Mouse (Mus musculus) midbrain, embryonic 16.5 days (tissue): ENCODE data around the gene Cntn3. TPM values are rescaled to one million over a fixed set of nuclear protein-coding genes. Genes with fewer than 3 reads are reported as not detected.

ENCODE experiments used
- ATAC-seq: fragments of 200-750 bp; cut with Nextera tagmentation; 2 replicates; pipeline ENCODE4 v1.8.0; 2017; ENCODE audit warnings: moderate TSS enrichment
- H3K27ac ChIP-seq: fragments of 300-500 bp; sonication (generic); 2 replicates; pipeline ENCODE4 v1.5.1; 2014; ENCODE audit warnings: mild to moderate bottlenecking, low read length, mixed read lengths
- H3K27me3 ChIP-seq: fragments of 300-500 bp; sonication (generic); 2 replicates; pipeline ENCODE4 v1.6.1; 2014; ENCODE audit warnings: low read depth, low read length, mixed read lengths; ENCODE audit not compliant: control insufficient read depth, insufficient read depth
- H3K36me3 ChIP-seq: fragments of 300-500 bp; sonication (generic); 2 replicates; pipeline ENCODE4 v1.6.1; 2014; ENCODE audit warnings: mild to moderate bottlenecking, low read length, moderate library complexity, mixed read lengths; ENCODE audit not compliant: control insufficient read depth, insufficient read depth
- H3K4me1 ChIP-seq: fragments of 300-500 bp; sonication (generic); 2 replicates; pipeline ENCODE4 v1.6.1; 2014; ENCODE audit warnings: mild to moderate bottlenecking, low read length, mixed read lengths; ENCODE audit not compliant: control insufficient read depth, insufficient read depth
- H3K4me2 ChIP-seq: fragments of 300-500 bp; sonication (generic); 2 replicates; pipeline ENCODE4 v1.6.1; 2014; ENCODE audit warnings: mild to moderate bottlenecking, low read length, mixed read lengths
- H3K4me3 ChIP-seq: fragments of 300-500 bp; sonication (generic); 2 replicates; pipeline ENCODE4 v1.5.1; 2014; ENCODE audit warnings: low read depth, mild to moderate bottlenecking, low read length, moderate library complexity, mixed read lengths
- H3K9ac ChIP-seq: fragments of 300-500 bp; sonication (generic); 2 replicates; pipeline ENCODE4 v1.6.1; 2014; ENCODE audit warnings: low read depth, low read length, mixed read lengths
- H3K9me3 ChIP-seq: fragments of 300-500 bp; sonication (generic); replicated peaks from 2 replicates; pipeline ENCODE4 v1.6.1; 2014; ENCODE audit warnings: mild to moderate bottlenecking, low read length, mixed read lengths; ENCODE audit not compliant: control insufficient read depth, poor library complexity, severe bottlenecking
- WGBS: fragments of 180-500 bp; shearing (Covaris S2); extraction: QIAGEN DNeasy Blood & Tissue Kit; methylation state at CpG from one replicate; pipeline ENCODE4 v1.1.7; 2014; 5-methylcytosine and 5-hydroxymethylcytosine counted together
- polyA plus RNA-seq: library from polyadenylated mRNA; unstranded; fragments of >200 nt; fragmentation: Nextera tagmentation; extraction: Ambion mirVana; gene quantifications from 2 replicates; pipeline ENCODE4 v1.2.1, GENCODE M21; 2015

Gene Cntn3
- polyA plus RNA-seq, 1 experiment from 2014 or later: 5.6 TPM

DNA sequence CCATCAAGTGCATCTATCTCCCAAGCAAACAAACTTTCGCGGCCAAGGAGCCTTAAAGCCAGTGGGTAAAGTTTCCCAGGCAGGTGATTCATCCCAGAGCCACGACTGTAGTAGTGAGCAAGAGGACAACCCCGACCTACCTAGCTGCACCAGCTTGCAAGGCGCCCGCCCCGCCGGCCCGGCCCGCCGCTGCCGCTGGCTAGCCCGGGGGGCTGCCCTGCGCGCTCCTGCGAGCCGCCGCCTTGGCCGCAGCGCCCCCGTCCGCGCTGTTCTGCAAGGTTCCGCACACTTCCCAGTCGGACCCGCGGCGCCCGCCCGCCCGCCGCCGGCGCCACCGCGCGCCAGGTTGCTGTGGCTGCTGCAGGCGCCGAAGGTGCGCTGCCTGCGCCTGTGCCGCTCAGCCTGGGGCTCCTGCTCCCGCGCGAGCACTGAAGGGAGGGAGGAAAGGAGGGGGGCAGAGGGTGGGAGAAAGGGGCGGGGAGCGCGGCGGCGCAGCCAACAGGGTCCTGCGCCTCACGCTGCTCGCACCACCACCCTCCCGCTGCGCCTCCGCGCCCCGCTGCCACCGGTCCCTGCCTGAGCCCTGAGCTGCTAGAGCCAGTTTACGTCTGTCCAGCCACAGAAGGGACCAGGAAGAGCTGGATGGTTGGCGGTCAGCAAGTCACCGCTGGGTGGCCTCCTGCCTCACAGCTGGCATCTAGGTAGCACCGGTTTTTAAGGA, 8.7 kb downstream of the Cntn3 start:
- Histone ChIP-seq H3K27me3 (no peaks in the 10 kb centered on the region), H3K36me3 (no peaks in the 10 kb centered on the region), H3K9ac (peak overlapping the region; percentile 71), H3K4me3 (peak overlapping the region; percentile 71), H3K9me3 (no peaks in the 10 kb centered on the region), H3K4me1 (no peaks in the 10 kb centered on the region), H3K4me2 (peak overlapping the region; percentile 80), H3K27ac (peak overlapping the region; percentile 68)
- ATAC-seq: peak; percentile 98
- 0% methylated on average over 45 of the region's 63 CpGs for WGBS

GRCm38 (mm10) chr6:102563431-102563830, 9.5 kb downstream of the Cntn3 start:
- Histone ChIP-seq H3K9me3 (no peaks in the 10 kb centered on the region), H3K36me3 (no peaks in the 10 kb centered on the region), H3K4me2 (peak overlapping the region; percentile 80), H3K4me3 (peak overlapping the region; percentile 71), H3K27me3 (no peaks in the 10 kb centered on the region), H3K27ac (0 out of 2 replicates have a peak overlapping the region, but pooled peaks have one; percentile 35), H3K4me1 (no peaks in the 10 kb centered on the region), H3K9ac (peak overlapping the region; percentile 71)
- ATAC-seq: no peak
- WGBS: 3% methylated on average over 7 of the region's 7 CpGs

DNA sequence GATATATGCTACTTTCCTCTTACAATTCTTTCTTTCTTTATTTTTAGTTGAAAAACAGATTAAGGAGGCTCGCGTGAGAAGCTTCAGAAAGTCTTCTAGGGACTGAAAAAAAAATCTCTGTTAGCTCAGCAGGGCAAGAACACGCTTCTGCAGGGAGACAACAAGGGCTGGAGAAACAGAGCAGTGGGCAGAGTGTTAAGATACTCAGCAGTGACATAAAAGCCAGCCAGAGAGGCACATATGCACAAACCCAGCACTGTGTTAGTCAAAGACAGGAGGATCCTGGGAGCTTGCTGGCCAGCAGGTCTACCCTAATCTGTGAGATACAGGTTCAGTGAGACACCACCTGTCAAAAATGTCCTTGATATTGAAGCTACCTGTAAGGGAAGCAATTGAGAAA, 15.4 kb downstream of the Cntn3 start:
- ATAC-seq: no peak
- Histone ChIP-seq H3K9me3 (no peaks in the 10 kb centered on the region), H3K9ac (no peak overlapping the region), H3K27ac (no peak overlapping the region), H3K4me1 (no peaks in the 10 kb centered on the region), H3K4me2 (no peak overlapping the region), H3K27me3 (no peaks in the 10 kb centered on the region), H3K36me3 (no peaks in the 10 kb centered on the region), H3K4me3 (no peak overlapping the region)
- 65% methylated on average over 3 of the region's 3 CpGs for WGBS

GRCm38 (mm10) chr6:102556497-102556896, 16.4 kb downstream of the Cntn3 start:
- ATAC-seq: no peak
- WGBS: 59% methylated on average over 3 of the region's 3 CpGs

GRCm38 (mm10) chr6:102555814-102556437, 17.0 kb downstream of the Cntn3 start:
- no peaks in the 10 kb centered on the region for H3K4me1 ChIP-seq
- ATAC-seq: no peak
- no peak overlapping the region for H3K4me3 ChIP-seq
- H3K9ac ChIP-seq: no peak overlapping the region
- H3K4me2 ChIP-seq: no peak overlapping the region
- no peaks in the 10 kb centered on the region for H3K36me3 ChIP-seq
- no peaks in the 10 kb centered on the region for H3K9me3 ChIP-seq
- no peak overlapping the region for H3K27ac ChIP-seq
- H3K27me3 ChIP-seq: no peaks in the 10 kb centered on the region
- WGBS: 91% methylated on average over 4 of the region's 4 CpGs

More at GRCm38 (mm10) chr6:102556497-102556896, 16.4 kb downstream of the Cntn3 start:
- Histone ChIP-seq H3K4me2 (no peak overlapping the region), H3K36me3 (no peaks in the 10 kb centered on the region), H3K9ac (no peak overlapping the region), H3K9me3 (no peaks in the 10 kb centered on the region), H3K4me1 (no peaks in the 10 kb centered on the region), H3K27ac (no peak overlapping the region), H3K4me3 (no peak overlapping the region), H3K27me3 (no peaks in the 10 kb centered on the region)

- H3K4me2 ChIP-seq: no peak overlapping the region
- H3K27ac ChIP-seq: no peak overlapping the region
- ATAC-seq: no peak
- no peaks in the 10 kb centered on the region for H3K4me1 ChIP-seq
- no peak overlapping the region for H3K9ac ChIP-seq
- WGBS: 81% methylated on average over 3 of the region's 3 CpGs
- H3K36me3 ChIP-seq: no peaks in the 10 kb centered on the region
- H3K4me3 ChIP-seq: no peak overlapping the region
- no peaks in the 10 kb centered on the region for H3K27me3 ChIP-seq
- H3K9me3 ChIP-seq: no peaks in the 10 kb centered on the region
Observed at GRCm38 (mm10) chr6:102555067-102555657, 17.7 kb downstream of the Cntn3 start.

DNA sequence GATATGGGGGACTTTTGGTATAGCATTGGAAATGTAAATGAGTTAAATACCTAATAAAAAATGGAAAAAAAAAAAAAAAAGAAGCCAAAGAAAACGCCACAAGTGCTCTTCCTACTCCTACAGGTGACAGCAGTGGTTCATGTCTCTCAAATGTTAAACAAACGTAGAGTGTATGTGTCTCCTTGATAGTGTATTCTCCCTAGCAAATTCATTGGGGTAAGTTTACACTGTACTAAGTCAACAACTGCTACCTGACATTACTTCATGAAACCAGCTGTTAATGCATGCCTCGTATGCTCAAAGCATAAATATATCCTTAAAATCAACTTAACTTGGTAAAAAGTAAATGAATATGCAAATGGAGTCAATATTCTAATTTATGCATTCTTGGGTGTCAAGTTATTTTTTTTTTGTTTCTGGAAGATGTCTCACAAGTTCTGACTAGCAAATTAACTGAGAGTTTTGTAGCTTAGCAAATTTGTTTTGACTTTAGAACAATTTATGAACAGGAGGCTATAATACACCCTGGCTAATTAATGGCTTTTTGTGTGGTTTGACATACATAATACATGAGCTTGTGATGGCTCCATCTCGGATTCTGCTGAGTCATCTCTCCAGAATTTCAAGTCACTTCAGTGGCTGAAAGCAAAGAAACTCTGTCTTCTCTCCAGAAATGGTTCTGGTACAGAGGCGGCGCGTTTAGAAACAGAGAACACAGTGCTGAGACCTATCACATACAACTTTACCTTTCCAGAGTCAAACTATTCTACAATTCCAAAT, 31.1 kb downstream of the Cntn3 start:
- no peaks in the 10 kb centered on the region for H3K36me3 ChIP-seq
- no peak for ATAC-seq
- H3K9me3 ChIP-seq: no peaks in the 10 kb centered on the region
- no peak overlapping the region for H3K27ac ChIP-seq
- H3K4me2 ChIP-seq: no peak overlapping the region
- H3K9ac ChIP-seq: no peak overlapping the region
- no peaks in the 10 kb centered on the region for H3K27me3 ChIP-seq
- WGBS: 86% methylated on average over 7 of the region's 7 CpGs
- H3K4me3 ChIP-seq: no peak overlapping the region
- 0 out of 2 replicates have a peak, but pooled peaks cover 3% of the 10 kb centered on the region for H3K4me1 ChIP-seq

DNA sequence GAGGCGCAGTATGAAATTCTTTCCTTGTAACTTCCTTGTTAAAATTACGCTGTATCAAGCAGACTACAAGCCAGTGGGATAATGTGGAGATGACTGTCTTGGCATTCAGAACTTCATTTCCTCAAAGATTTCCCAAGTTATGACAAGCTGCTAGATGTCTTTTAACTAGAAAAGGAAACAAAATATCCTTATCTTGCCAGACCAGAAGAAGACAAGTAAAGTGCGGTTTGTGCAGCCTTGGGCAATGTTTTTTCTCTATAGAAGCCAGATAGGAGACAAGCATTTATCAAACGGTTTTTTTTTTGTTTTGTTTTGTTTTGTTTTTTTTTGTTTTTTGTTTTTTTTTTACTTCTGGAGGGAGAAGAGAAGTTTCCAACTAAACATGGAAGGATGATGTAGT, 37.3 kb downstream of the Cntn3 start:
- H3K9ac ChIP-seq: no peak overlapping the region
- no peak overlapping the region for H3K27ac ChIP-seq
- WGBS: 82% methylated on average over 4 of the region's 4 CpGs
- no peaks in the 10 kb centered on the region for H3K4me1 ChIP-seq
- H3K27me3 ChIP-seq: no peaks in the 10 kb centered on the region
- H3K36me3 ChIP-seq: no peaks in the 10 kb centered on the region
- H3K9me3 ChIP-seq: no peaks in the 10 kb centered on the region
- no peak overlapping the region for H3K4me2 ChIP-seq
- no peak for ATAC-seq
- H3K4me3 ChIP-seq: no peak overlapping the region
